Mouse (Mus musculus) kidney, embryonic 14.5 days (tissue): ENCODE measurements around the gene Tmem95. TPM values are rescaled to one million over a fixed set of nuclear protein-coding genes. Genes with fewer than 3 reads are reported as not detected.

Experiments used
- ATAC-seq: fragments of 200-750 bp; cut with Nextera tagmentation; 2 replicates; pipeline ENCODE4 v1.8.0; 2017; ENCODE audit warnings: moderate number of reproducible peaks, mild to moderate bottlenecking, moderate TSS enrichment, moderate library complexity; ENCODE audit not compliant: low FRiP score, low TSS enrichment
- H3K27ac ChIP-seq: fragments of 300-500 bp; sonication (generic); 2 replicates; pipeline ENCODE4 v1.5.1; 2014; ENCODE audit warnings: low read depth, mild to moderate bottlenecking, low read length, moderate library complexity, mixed read lengths
- H3K27me3 ChIP-seq: fragments of 300-500 bp; sonication (generic); 2 replicates; pipeline ENCODE4 v1.6.1; 2014; ENCODE audit warnings: mild to moderate bottlenecking, low read length; ENCODE audit not compliant: control insufficient read depth, insufficient read depth
- H3K36me3 ChIP-seq: fragments of 300-500 bp; sonication (generic); 2 replicates; pipeline ENCODE4 v1.6.1; 2014; ENCODE audit warnings: low read length, mixed read lengths; ENCODE audit not compliant: control insufficient read depth, insufficient read depth
- H3K4me1 ChIP-seq: fragments of 300-500 bp; sonication (generic); 2 replicates; pipeline ENCODE4 v1.6.1; 2014; ENCODE audit warnings: low read length, mixed read lengths; ENCODE audit not compliant: control insufficient read depth, insufficient read depth
- H3K4me2 ChIP-seq: fragments of 300-500 bp; sonication (generic); replicated peaks from 2 replicates; pipeline ENCODE4 v1.6.1; 2014; ENCODE audit warnings: low read depth, mild to moderate bottlenecking, low read length
- H3K4me3 ChIP-seq: fragments of 300-500 bp; sonication (generic); 2 replicates; pipeline ENCODE4 v1.5.1; 2014; ENCODE audit warnings: mild to moderate bottlenecking, low read length
- H3K9ac ChIP-seq: fragments of 300-500 bp; sonication (generic); 2 replicates; pipeline ENCODE4 v1.6.1; 2014; ENCODE audit warnings: low read depth, mild to moderate bottlenecking, low read length, moderate library complexity
- H3K9me3 ChIP-seq: fragments of 300-500 bp; sonication (generic); 2 replicates; pipeline ENCODE4 v1.6.1; 2016; ENCODE audit warnings: low read length; ENCODE audit not compliant: control insufficient read depth
- WGBS: fragments of 180-500 bp; shearing (Covaris S2); extraction: QIAGEN DNeasy Blood & Tissue Kit; methylation state at CpG from one replicate; pipeline ENCODE4 v1.1.7; 2014; 5-methylcytosine and 5-hydroxymethylcytosine counted together
- polyA plus RNA-seq: library from polyadenylated mRNA; unstranded; fragments of >200 nt; fragmentation: Nextera tagmentation; extraction: Ambion mirVana; gene quantifications from 2 replicates; pipeline ENCODE4 v1.2.1, GENCODE M21; 2014

The Tmem95 gene
- polyA plus RNA-seq: not detected in 2 replicates

- H3K4me1 ChIP-seq: peaks cover 29% of the 10 kb centered on the region
- H3K9ac ChIP-seq: 0 out of 2 replicates have a peak within 1 kb of the TSS, but pooled peaks have one; percentile 14
- 89% methylated on average over 11 of the region's 11 CpGs for WGBS
- H3K9me3 ChIP-seq: no peaks in the 10 kb centered on the region
- no peaks in the 10 kb centered on the region for H3K36me3 ChIP-seq
- H3K4me2 ChIP-seq: peak within 1 kb of the TSS; percentile 20; the same call in 1 of the 2 replicates
- H3K27me3 ChIP-seq: no peaks in the 10 kb centered on the region
- H3K4me3 ChIP-seq: no peak within 1 kb of the TSS; the same call in 1 of the 2 replicates
- H3K27ac ChIP-seq: no peak within 1 kb of the TSS
- ATAC-seq: no peak
Observed at GRCm38 (mm10) chr11:69877878-69878277, at the start of gene Tmem95. TSS of gene Tmem95 (minus strand) at chr11:69878018.

GRCm38 (mm10) chr11:69927501-69927900 lies 49.7 kb upstream of the Tmem95 start:
- H3K9me3 ChIP-seq: no peaks in the 10 kb centered on the region
- no peak overlapping the region for H3K27ac ChIP-seq
- H3K36me3 ChIP-seq: no peaks in the 10 kb centered on the region
- no peak overlapping the region for H3K4me2 ChIP-seq
- H3K4me1 ChIP-seq: peaks cover 5% of the 10 kb centered on the region; the same call in 1 of the 2 replicates
- no peak overlapping the region for H3K4me3 ChIP-seq
- H3K27me3 ChIP-seq: no peaks in the 10 kb centered on the region
- no peak for ATAC-seq
- WGBS: 96% methylated on average over 2 of the region's 2 CpGs
- no peak overlapping the region for H3K9ac ChIP-seq

DNA sequence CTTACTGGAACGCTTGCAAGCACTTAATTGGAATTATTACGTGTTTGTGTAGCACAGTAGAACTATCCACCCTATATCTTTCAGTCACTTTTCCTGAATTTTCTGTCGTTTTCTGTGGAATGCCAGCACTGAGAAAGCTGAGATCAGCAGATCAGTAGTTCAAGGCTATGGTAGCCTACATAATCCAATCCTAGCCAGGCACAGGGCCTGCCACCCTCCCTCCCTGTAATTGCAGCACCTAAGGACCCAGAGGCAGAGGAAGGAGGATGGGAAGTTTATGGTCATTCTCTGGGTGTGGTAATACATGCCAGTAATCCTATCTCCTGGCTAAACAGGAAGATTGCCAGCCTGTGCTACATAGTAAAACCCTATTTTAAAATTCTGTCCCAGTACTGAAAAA lies 45.0 kb upstream of the Tmem95 start:
- WGBS: 67% methylated on average over 3 of the region's 3 CpGs
- no peak for ATAC-seq
- H3K27ac ChIP-seq: 0 out of 2 replicates have a peak overlapping the region, but pooled peaks have one; percentile 98
- no peak overlapping the region for H3K4me2 ChIP-seq
- no peaks in the 10 kb centered on the region for H3K27me3 ChIP-seq
- H3K4me1 ChIP-seq: peaks cover 11% of the 10 kb centered on the region
- H3K9ac ChIP-seq: no peak overlapping the region
- H3K9me3 ChIP-seq: no peaks in the 10 kb centered on the region
- H3K4me3 ChIP-seq: no peak overlapping the region
- peaks cover 16% of the 10 kb centered on the region for H3K36me3 ChIP-seq

GRCm38 (mm10) chr11:69922012-69922756 lies 44.4 kb upstream of the Tmem95 start:
- peak overlapping the region; percentile 56 for H3K4me2 ChIP-seq
- H3K36me3 ChIP-seq: peaks cover 22% of the 10 kb centered on the region
- peak overlapping the region; percentile 87 for H3K4me3 ChIP-seq
- H3K27ac ChIP-seq: peak overlapping the region; percentile 98
- no peaks in the 10 kb centered on the region for H3K9me3 ChIP-seq
- peaks cover 11% of the 10 kb centered on the region for H3K4me1 ChIP-seq
- ATAC-seq: no peak
- 3% methylated on average over 12 of the region's 12 CpGs for WGBS
- peak overlapping the region; percentile 59 for H3K9ac ChIP-seq
- H3K27me3 ChIP-seq: no peaks in the 10 kb centered on the region

DNA sequence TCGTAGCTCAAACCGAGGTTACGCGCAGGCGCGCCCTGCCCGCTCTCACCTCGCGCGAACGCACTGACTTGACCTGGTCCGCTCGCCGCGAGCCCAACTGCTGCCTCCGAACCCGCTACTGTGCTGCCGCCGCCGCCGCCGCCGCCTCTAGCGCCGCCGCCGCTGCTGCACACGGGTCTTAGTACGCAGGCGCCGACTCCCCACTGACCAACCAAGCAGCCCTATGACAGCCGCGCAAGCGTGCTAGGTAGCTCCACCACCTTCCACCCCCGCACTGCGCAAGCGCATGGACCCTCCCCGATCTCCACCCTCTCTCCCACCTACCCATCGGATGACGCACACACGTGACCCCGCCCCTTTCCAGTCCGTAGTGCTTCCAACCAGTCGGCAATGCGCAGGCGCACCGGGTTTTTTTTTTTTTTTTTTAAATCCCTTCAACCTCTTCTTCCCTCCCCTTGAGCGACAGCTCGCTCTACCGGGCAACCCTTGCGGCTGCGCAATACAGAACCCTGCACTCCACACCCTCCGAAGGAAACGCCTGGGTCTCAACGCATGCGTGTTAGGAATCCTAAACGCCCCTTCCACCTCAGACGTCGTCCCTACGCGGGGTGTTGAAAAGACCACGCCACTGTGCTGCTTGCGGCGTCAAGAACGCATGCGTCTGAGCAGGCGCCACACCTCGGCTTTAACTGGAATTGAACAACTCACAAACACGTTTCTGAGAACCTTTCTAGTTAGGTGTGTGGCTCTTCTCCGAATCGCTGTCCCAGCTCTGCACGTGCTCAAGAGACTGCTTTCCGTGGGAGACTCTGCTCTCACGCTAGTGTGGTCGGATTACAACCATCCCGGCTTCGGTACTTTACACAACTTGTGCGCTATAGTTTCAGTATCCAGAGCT lies 43.5 kb upstream of the Tmem95 start, which contains the start of gene Eif5a:
Gene Eif5a (minus strand): TSS at position 845 of the 898 bp plus-strand sequence.
- Histone ChIP-seq H3K4me3 (peak within 1 kb of the TSS; percentile 87), H3K4me2 (peak within 1 kb of the TSS; percentile 87), H3K9me3 (no peaks in the 10 kb centered on the region), H3K9ac (peak within 1 kb of the TSS; percentile 98), H3K27ac (peak within 1 kb of the TSS; percentile 98), H3K36me3 (peaks cover 30% of the 10 kb centered on the region), H3K27me3 (no peaks in the 10 kb centered on the region), H3K4me1 (peaks cover 11% of the 10 kb centered on the region)
- under 1% methylated on average over 78 of the region's 78 CpGs for WGBS
- peak; percentile 97 for ATAC-seq

GRCm38 (mm10) chr11:69920266-69921031 lies 42.6 kb upstream of the Tmem95 start:
- Histone ChIP-seq H3K27ac (peak overlapping the region; percentile 96), H3K4me3 (peak overlapping the region; percentile 87), H3K9ac (peak overlapping the region; percentile 98), H3K4me1 (peaks cover 17% of the 10 kb centered on the region), H3K27me3 (no peaks in the 10 kb centered on the region), H3K4me2 (peak overlapping the region; percentile 87), H3K9me3 (no peaks in the 10 kb centered on the region), H3K36me3 (peaks cover 39% of the 10 kb centered on the region)
- 1% methylated on average over 61 of the region's 65 CpGs for WGBS
- ATAC-seq: peak; percentile 40

DNA sequence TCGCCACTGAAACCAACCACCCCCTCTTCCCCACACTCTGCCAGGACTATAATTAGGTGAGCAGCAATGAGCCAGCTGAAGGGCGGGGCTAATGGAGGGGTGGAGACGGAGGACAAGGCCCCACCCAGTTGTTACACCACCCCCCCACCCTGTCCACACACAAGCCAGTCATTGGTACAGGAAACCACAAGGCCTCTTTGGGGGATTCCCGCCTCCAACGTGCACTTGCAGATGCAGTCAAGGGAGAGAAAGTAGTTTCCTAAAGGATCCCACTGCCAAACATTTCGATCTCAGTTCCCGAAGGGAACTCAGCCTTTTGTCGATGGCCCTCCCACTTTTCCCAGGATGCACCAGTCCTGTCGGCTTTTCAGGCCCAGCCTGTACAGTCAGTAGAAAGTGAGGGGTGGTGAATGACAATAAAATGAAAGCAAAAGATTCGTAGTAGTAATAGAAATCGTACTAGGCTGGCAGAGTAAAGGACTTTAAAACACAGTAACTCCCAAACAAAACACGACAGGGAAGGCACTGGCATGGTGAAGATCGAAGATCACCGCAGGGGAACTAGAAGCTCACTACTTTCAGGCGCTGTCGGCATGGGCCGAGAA lies 41.9 kb upstream of the Tmem95 start:
- H3K4me2 ChIP-seq: peak overlapping the region; percentile 87
- peak overlapping the region; percentile 98 for H3K9ac ChIP-seq
- peaks cover 46% of the 10 kb centered on the region for H3K36me3 ChIP-seq
- H3K27ac ChIP-seq: peak overlapping the region; percentile 96
- H3K4me3 ChIP-seq: peak overlapping the region; percentile 87
- no peaks in the 10 kb centered on the region for H3K9me3 ChIP-seq
- under 1% methylated on average over 17 of the region's 17 CpGs for WGBS
- H3K27me3 ChIP-seq: no peaks in the 10 kb centered on the region
- ATAC-seq: no peak
- peaks cover 22% of the 10 kb centered on the region for H3K4me1 ChIP-seq

DNA sequence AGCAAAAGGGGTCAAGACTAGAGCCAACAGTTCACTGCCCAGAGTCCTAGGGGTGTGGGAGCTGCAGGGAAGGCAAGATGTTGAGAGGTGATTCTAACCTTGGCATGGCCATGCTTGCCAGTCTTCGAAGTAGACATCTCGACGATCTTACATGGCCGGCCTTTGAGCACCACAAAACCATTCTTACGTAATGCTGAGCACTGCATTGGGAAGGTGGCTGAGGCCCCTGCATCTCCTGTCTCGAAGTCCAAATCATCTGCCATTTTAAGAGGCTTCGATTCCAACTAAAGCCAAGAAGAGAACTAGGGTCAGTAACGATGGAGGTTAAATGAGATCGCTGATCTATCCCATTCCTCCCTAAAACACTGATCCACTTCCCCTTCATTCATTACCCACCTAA lies 41.2 kb upstream of the Tmem95 start:
- H3K4me3 ChIP-seq: peak overlapping the region; percentile 87

More for the DNA sequence above, 41.2 kb upstream of the Tmem95 start:
- no peak overlapping the region for H3K27ac ChIP-seq
- 82% methylated on average over 9 of the region's 9 CpGs for WGBS
- peak overlapping the region; percentile 87 for H3K4me2 ChIP-seq
- H3K27me3 ChIP-seq: no peaks in the 10 kb centered on the region
- H3K4me1 ChIP-seq: peaks cover 24% of the 10 kb centered on the region
- peaks cover 47% of the 10 kb centered on the region for H3K36me3 ChIP-seq
- no peak for ATAC-seq
- H3K9me3 ChIP-seq: no peaks in the 10 kb centered on the region
- peak overlapping the region; percentile 98; the same call in 1 of the 2 replicates for H3K9ac ChIP-seq
